Mouse (Mus musculus) olfactory bulb, adult 2 months (tissue): ENCODE measurements around the gene Ptgir. TPM values are rescaled to one million over a fixed set of nuclear protein-coding genes. Genes with fewer than 3 reads are reported as not detected.

Source experiments
- H3K27ac ChIP-seq: fragments of 200-500 bp; 2 replicates; pipeline ENCODE4 v1.5.1; 2012; ENCODE audit warnings: low read depth, low read length; ENCODE audit not compliant: insufficient read depth
- H3K4me1 ChIP-seq: fragments of 200-500 bp; 2 replicates; pipeline ENCODE4 v1.6.1; 2012; ENCODE audit warnings: low read length; ENCODE audit not compliant: control insufficient read depth, insufficient read depth
- H3K4me3 ChIP-seq: fragments of 200-500 bp; 2 replicates; pipeline ENCODE4 v1.5.1; 2012; ENCODE audit warnings: mild to moderate bottlenecking, low read depth, low read length, moderate library complexity; ENCODE audit not compliant: insufficient read depth
- CTCF ChIP-seq: fragments of 200-500 bp; IDR thresholded peaks from 2 replicates; pipeline ENCODE4 v1.5.1; 2012; ENCODE audit warnings: low read depth, mild to moderate bottlenecking, low read length, moderate library complexity; ENCODE audit not compliant: insufficient read depth
- POLR2A ChIP-seq: fragments of 200-500 bp; IDR thresholded peaks from 2 replicates; pipeline ENCODE4 v1.6.1; 2012; ENCODE audit warnings: mild to moderate bottlenecking, low read depth, low read length, moderate library complexity; ENCODE audit not compliant: insufficient read depth
- WGBS: fragments of 180-500 bp; shearing (Covaris S2); methylation state at CpG from one replicate; pipeline ENCODE4 v1.1.7; 2018; 5-methylcytosine and 5-hydroxymethylcytosine counted together
- polyA plus RNA-seq: library from polyadenylated mRNA; stranded (reverse); fragments of >200 nt; gene quantifications from 2 replicates; pipeline ENCODE4 v1.2.4, GENCODE M21; 2012; ENCODE audit warnings: low replicate concordance; ENCODE audit not compliant: missing spikeins, insufficient read depth, insufficient read length

The Ptgir gene
- polyA plus RNA-seq, 1 experiment, result not detected

- 22% methylated on average over 9 of the region's 9 CpGs for WGBS
- H3K27ac ChIP-seq, result peak overlapping the region; percentile 54
- no peak overlapping the region for H3K4me3 ChIP-seq
- TF ChIP-seq POLR2A, result no peak
- no peak for TF ChIP-seq CTCF
- H3K4me1 ChIP-seq, result peaks cover 78% of the 10 kb centered on the region
Observed at GRCm38 (mm10) chr7:16918014-16918413, 11.7 kb downstream of the Ptgir start.

- Histone ChIP-seq H3K27ac (peak overlapping the region; percentile 38; the same call in 1 of the 2 replicates), H3K4me1 (peaks cover 78% of the 10 kb centered on the region), H3K4me3 (no peak overlapping the region)
- TF ChIP-seq CTCF (no peak), POLR2A (no peak)
- 54% methylated on average over 3 of the region's 3 CpGs for WGBS
Observed at GRCm38 (mm10) chr7:16918670-16919069, 12.4 kb downstream of the Ptgir start.

- WGBS, result 43% methylated on average over 13 of the region's 13 CpGs
- H3K27ac ChIP-seq, result no peak overlapping the region
Observed at GRCm38 (mm10) chr7:16919395-16920149, 13.3 kb downstream of the Ptgir start.

GRCm38 (mm10) chr7:16920150-16920579 is 13.9 kb downstream of the Ptgir start:
- peaks cover 69% of the 10 kb centered on the region for H3K4me1 ChIP-seq
- 35% methylated on average over 7 of the region's 7 CpGs for WGBS
- peak overlapping the region; percentile 8 for H3K4me3 ChIP-seq
- TF ChIP-seq POLR2A (no peak), CTCF (no peak)
- no peak overlapping the region for H3K27ac ChIP-seq

More at GRCm38 (mm10) chr7:16919395-16920149, 13.3 kb downstream of the Ptgir start:
- peak overlapping the region; percentile 8 for H3K4me3 ChIP-seq
- peaks cover 70% of the 10 kb centered on the region for H3K4me1 ChIP-seq
- TF ChIP-seq CTCF (no peak), POLR2A (no peak)

- Histone ChIP-seq H3K4me3 (peak overlapping the region; percentile 89), H3K4me1 (peaks cover 63% of the 10 kb centered on the region), H3K27ac (peak overlapping the region; percentile 52)
- TF ChIP-seq POLR2A (no peak), CTCF (no peak)
- WGBS, result 18% methylated on average over 21 of the region's 21 CpGs
Observed at GRCm38 (mm10) chr7:16920818-16921791, 14.8 kb downstream of the Ptgir start.

- Histone ChIP-seq H3K4me3 (peak overlapping the region; percentile 89), H3K4me1 (peaks cover 57% of the 10 kb centered on the region), H3K27ac (peak overlapping the region; percentile 52)
- TF ChIP-seq POLR2A (no peak), CTCF (no peak)
- WGBS, result 6% methylated on average over 6 of the region's 6 CpGs
Observed at GRCm38 (mm10) chr7:16921881-16922335, 15.6 kb downstream of the Ptgir start.

- 18% methylated on average over 10 of the region's 10 CpGs for WGBS
- Histone ChIP-seq H3K4me3 (peak overlapping the region; percentile 89), H3K27ac (peak overlapping the region; percentile 96), H3K4me1 (peaks cover 51% of the 10 kb centered on the region)
- TF ChIP-seq POLR2A (no peak), CTCF (no peak)
Observed at GRCm38 (mm10) chr7:16922360-16922973, 16.2 kb downstream of the Ptgir start.

GRCm38 (mm10) chr7:16923283-16924036 is 17.2 kb downstream of the Ptgir start:
- under 1% methylated on average over 55 of the region's 57 CpGs for WGBS
- peak overlapping the region; percentile 96 for H3K27ac ChIP-seq
- peaks cover 41% of the 10 kb centered on the region for H3K4me1 ChIP-seq
- peak overlapping the region; percentile 89 for H3K4me3 ChIP-seq
- TF ChIP-seq CTCF (no peak), POLR2A (peak; percentile 75)
